Mouse (Mus musculus): ENCODE data around the gene Rhov. TPM values are rescaled to one million over a fixed set of nuclear protein-coding genes. Genes with fewer than 3 reads are reported as not detected.
A peak's percentile ranks its signal among the peaks of the same experiment; 100 is the strongest.

Rhov gene
- polyA plus RNA-seq, 1 experiment from 2014 or later: 2.7 TPM

DNA sequence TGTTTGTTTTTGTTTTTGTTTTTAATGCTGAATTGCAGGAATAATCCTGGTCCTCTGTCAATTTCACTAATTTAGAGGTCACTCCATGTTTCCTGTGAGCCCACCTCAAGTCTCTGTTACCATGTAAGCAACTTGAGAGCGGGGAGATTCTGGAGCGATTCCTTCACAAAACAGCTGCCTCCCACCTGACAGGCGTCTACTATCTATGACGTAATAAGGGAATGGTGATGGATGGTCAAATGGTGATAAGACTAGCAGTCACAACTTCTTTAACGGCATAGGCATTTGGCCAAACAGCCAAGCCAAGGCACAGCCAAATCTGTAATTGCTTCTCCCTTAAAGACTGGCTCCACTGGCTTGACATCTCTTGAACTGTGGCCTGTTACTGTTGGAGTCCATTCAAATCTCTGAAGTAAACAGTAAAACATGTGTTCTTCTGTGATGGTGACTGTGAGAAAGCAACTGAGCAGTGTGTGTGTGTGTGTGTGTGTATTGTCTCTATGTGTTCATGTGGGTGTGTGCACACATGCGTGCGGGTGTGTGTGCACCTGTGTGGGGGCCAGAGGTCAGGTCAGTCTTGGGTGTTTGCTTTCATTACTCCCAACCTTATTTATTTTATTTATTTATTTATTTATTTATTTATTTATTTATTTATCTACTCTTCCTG is 11.0 kb upstream of the Rhov start:
- Histone ChIP-seq H3K4me2 (ENCODE audit: low read depth, severe bottlenecking) (no peak overlapping the region), H3K36me3 (ENCODE audit: control insufficient read depth, insufficient read depth, low read length) (no peaks in the 10 kb centered on the region), H3K27ac (replicated peaks; ENCODE audit: low read depth, low read length) (no peak overlapping the region), H3K9me3 (ENCODE audit: control insufficient read depth, low read length) (no peaks in the 10 kb centered on the region), H3K4me3 (ENCODE audit: low read depth, low read length) (no peak overlapping the region), H3K27me3 (ENCODE audit: control insufficient read depth, insufficient read depth, low read length) (no peaks in the 10 kb centered on the region), H3K9ac (ENCODE audit: low read length) (no peak overlapping the region), H3K4me1 (ENCODE audit: control insufficient read depth, insufficient read depth, low read length) (0 out of 2 replicates have a peak, but pooled peaks cover 2% of the 10 kb centered on the region)
- 79% methylated on average over 7 of the region's 7 CpGs for WGBS
- no peak for ATAC-seq (ENCODE audit: insufficient number of reproducible peaks, low FRiP score, low TSS enrichment, low read depth)
- no peak for DNase-seq (ENCODE audit: low spot score)

DNA sequence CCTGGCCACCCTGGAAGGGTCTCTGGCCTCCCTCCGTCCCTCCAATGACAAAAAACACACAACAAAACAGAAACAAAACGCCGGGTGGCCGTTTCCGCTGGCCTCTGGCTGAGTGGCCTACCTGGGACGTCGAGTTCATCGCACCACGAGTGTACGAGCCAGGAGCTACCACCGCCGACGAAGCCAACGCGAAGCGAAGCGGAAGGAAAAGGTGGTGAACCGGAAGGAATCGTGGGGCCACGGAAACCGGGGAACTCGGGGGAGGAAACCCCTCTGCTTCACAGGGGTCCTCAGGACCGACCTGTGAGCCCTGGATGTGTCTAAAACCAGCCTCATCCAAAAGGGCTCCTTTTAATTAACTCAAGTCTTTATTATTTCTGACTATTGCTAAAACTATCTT is 6.7 kb upstream of the Rhov start:
- H3K4me2 ChIP-seq (ENCODE audit: low read depth, severe bottlenecking): no peak overlapping the region
- DNase-seq (ENCODE audit: low spot score): no peak
- no peaks in the 10 kb centered on the region for H3K4me1 ChIP-seq (ENCODE audit: control insufficient read depth, insufficient read depth, low read length)
- H3K36me3 ChIP-seq (ENCODE audit: control insufficient read depth, insufficient read depth, low read length): no peaks in the 10 kb centered on the region
- no peaks in the 10 kb centered on the region for H3K27me3 ChIP-seq (ENCODE audit: control insufficient read depth, insufficient read depth, low read length)
- no peak for ATAC-seq (ENCODE audit: insufficient number of reproducible peaks, low FRiP score, low TSS enrichment, low read depth)
- no peak overlapping the region for H3K4me3 ChIP-seq (ENCODE audit: low read depth, low read length)
- 91% methylated on average over 23 of the region's 23 CpGs for WGBS
- no peak overlapping the region for H3K27ac ChIP-seq (replicated peaks; ENCODE audit: low read depth, low read length)
- no peak overlapping the region for H3K9ac ChIP-seq (ENCODE audit: low read length)
- H3K9me3 ChIP-seq (ENCODE audit: control insufficient read depth, low read length): no peaks in the 10 kb centered on the region

DNA sequence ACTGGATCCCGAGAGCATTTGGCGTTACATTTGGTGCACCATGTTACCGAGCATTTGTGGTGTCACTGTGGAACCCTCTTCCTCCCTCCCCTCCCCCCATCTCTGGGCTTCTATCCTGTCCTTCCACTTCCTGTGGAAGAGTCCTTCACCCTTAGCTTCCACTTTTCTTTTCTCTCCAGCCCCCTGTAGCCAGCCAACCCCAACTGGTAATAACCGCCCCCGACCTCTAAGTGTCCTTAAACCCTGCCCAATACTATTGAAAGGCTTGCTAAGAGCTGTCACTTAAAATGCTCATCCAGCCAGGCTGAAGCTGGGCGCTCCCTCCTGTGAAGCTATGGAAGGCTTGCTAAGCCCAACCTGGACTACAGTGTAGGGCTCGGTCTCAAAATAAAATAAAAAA is 5.9 kb upstream of the Rhov start:
- ATAC-seq (ENCODE audit: insufficient number of reproducible peaks, low FRiP score, low TSS enrichment, low read depth) (no peak), DNase-seq (ENCODE audit: low spot score) (no peak)
- no peak overlapping the region for H3K4me3 ChIP-seq (ENCODE audit: low read depth, low read length)
- H3K27ac ChIP-seq (replicated peaks; ENCODE audit: low read depth, low read length): no peak overlapping the region
- 79% methylated on average over 7 of the region's 7 CpGs for WGBS
- no peak overlapping the region for H3K4me2 ChIP-seq (ENCODE audit: low read depth, severe bottlenecking)
- no peaks in the 10 kb centered on the region for H3K9me3 ChIP-seq (ENCODE audit: control insufficient read depth, low read length)
- H3K27me3 ChIP-seq (ENCODE audit: control insufficient read depth, insufficient read depth, low read length): no peaks in the 10 kb centered on the region
- no peak overlapping the region for H3K9ac ChIP-seq (ENCODE audit: low read length)
- no peaks in the 10 kb centered on the region for H3K4me1 ChIP-seq (ENCODE audit: control insufficient read depth, insufficient read depth, low read length)
- no peaks in the 10 kb centered on the region for H3K36me3 ChIP-seq (ENCODE audit: control insufficient read depth, insufficient read depth, low read length)

DNA sequence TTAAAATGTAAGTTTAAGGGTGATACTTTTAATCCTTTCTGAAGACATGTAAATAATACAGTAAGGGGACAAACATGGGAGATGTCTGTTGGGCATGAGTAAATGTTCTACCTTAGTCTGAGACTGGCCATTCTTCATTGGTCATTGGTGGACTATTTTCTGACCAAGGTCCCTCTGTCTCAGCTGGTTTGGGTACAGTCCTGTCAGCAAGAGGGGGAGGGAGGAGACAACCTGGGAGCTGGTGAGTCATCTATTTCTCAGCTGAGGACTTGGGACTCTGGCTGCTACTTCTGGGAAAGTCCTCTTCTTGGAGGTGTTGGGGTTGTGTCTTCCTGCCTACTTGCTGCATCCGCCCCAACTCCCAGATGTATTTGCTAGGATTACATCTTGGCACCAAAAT is 3.1 kb upstream of the Rhov start:
- Histone ChIP-seq H3K27ac (replicated peaks; ENCODE audit: low read depth, low read length) (no peak overlapping the region), H3K36me3 (ENCODE audit: control insufficient read depth, insufficient read depth, low read length) (no peaks in the 10 kb centered on the region), H3K4me1 (ENCODE audit: control insufficient read depth, insufficient read depth, low read length) (0 out of 2 replicates have a peak, but pooled peaks cover 3% of the 10 kb centered on the region), H3K4me2 (ENCODE audit: low read depth, severe bottlenecking) (no peak overlapping the region), H3K27me3 (ENCODE audit: control insufficient read depth, insufficient read depth, low read length) (peaks cover 5% of the 10 kb centered on the region; the same call in 1 of the 2 replicates), H3K9ac (ENCODE audit: low read length) (no peak overlapping the region), H3K4me3 (ENCODE audit: low read depth, low read length) (no peak overlapping the region), H3K9me3 (ENCODE audit: control insufficient read depth, low read length) (no peaks in the 10 kb centered on the region)
- ATAC-seq (ENCODE audit: insufficient number of reproducible peaks, low FRiP score, low TSS enrichment, low read depth) (no peak), DNase-seq (ENCODE audit: low spot score) (no peak)
- 73% methylated on average over 1 of the region's 1 CpGs for WGBS

DNA sequence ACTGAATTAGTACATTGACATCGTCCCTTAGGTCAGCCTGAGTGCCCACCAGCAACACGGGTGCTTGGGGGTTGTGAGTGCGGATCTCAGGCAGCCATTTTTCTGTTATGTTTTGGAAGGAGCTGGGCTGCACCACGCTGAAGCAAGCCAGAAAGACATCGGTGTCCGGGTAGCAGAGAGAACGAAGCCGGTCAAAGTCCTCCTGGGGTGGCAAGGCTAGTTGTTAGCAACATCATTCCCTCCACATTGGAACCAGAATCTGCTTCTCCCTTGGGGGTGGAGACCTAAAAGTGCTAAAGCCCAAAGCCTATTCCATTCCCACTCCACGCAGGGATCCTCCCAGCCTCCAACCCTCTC is 808 bp downstream of the Rhov start:
- Histone ChIP-seq H3K4me3 (ENCODE audit: low read depth, low read length) (peak overlapping the region; percentile 60; the same call in 1 of the 2 replicates), H3K27me3 (ENCODE audit: control insufficient read depth, insufficient read depth, low read length) (peaks cover 5% of the 10 kb centered on the region; the same call in 1 of the 2 replicates), H3K36me3 (ENCODE audit: control insufficient read depth, insufficient read depth, low read length) (no peaks in the 10 kb centered on the region), H3K4me1 (ENCODE audit: control insufficient read depth, insufficient read depth, low read length) (0 out of 2 replicates have a peak, but pooled peaks cover 3% of the 10 kb centered on the region), H3K9ac (ENCODE audit: low read length) (no peak overlapping the region), H3K9me3 (ENCODE audit: control insufficient read depth, low read length) (no peaks in the 10 kb centered on the region), H3K4me2 (ENCODE audit: low read depth, severe bottlenecking) (peak overlapping the region; percentile 97), H3K27ac (replicated peaks; ENCODE audit: low read depth, low read length) (no peak overlapping the region)
- ATAC-seq (ENCODE audit: insufficient number of reproducible peaks, low FRiP score, low TSS enrichment, low read depth): no peak
- WGBS: 49% methylated on average over 9 of the region's 9 CpGs
- DNase-seq (ENCODE audit: low spot score): no peak

DNA sequence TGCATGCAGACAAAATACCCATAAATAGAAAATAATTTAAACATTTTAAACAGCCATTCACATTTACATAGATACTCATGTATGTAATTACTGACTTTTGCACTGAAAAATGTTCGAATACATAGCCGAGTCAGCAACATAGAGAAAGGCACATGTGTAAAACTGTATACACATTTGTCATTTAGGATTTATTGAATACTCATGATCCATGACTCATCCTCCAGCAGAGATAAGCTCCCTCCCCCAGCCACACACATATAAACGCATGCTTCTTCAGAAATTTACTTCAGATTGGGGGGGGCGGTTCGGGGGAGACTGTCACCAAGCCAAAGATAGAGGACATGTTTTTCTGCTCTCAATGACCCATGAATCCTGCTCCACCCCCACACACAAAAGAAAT is 7.3 kb downstream of the Rhov start:
- DNase-seq (ENCODE audit: low spot score) (no peak), ATAC-seq (ENCODE audit: insufficient number of reproducible peaks, low FRiP score, low TSS enrichment, low read depth) (no peak)
- Histone ChIP-seq H3K4me2 (ENCODE audit: low read depth, severe bottlenecking) (no peak overlapping the region), H3K4me3 (ENCODE audit: low read depth, low read length) (no peak overlapping the region), H3K9ac (ENCODE audit: low read length) (no peak overlapping the region), H3K27ac (replicated peaks; ENCODE audit: low read depth, low read length) (no peak overlapping the region), H3K27me3 (ENCODE audit: control insufficient read depth, insufficient read depth, low read length) (no peaks in the 10 kb centered on the region), H3K36me3 (ENCODE audit: control insufficient read depth, insufficient read depth, low read length) (no peaks in the 10 kb centered on the region), H3K4me1 (ENCODE audit: control insufficient read depth, insufficient read depth, low read length) (peaks cover 6% of the 10 kb centered on the region), H3K9me3 (ENCODE audit: control insufficient read depth, low read length) (no peaks in the 10 kb centered on the region)
- WGBS: 84% methylated on average over 5 of the region's 5 CpGs

DNA sequence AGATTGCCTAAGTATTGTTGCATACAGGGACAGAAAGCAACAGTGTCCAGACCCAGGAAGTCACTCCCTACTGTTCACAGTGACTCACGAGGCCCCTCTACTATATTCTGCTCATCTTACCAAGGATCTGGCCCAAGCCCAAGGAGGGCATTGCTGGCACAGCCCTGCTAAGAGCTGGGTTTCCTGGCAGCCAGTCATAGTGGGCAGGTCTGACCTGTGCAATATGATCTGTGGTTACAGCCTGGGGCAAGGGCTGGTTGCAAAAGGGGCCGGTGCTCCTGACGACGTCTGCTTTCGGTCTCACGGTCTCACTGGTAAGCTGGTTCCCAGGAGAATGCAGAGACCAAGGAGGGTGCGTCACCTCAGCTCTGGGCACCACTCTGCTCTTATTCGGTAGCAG is 8.1 kb downstream of the Rhov start:
- Histone ChIP-seq H3K4me2 (ENCODE audit: low read depth, severe bottlenecking) (no peak overlapping the region), H3K36me3 (ENCODE audit: control insufficient read depth, insufficient read depth, low read length) (no peaks in the 10 kb centered on the region), H3K4me3 (ENCODE audit: low read depth, low read length) (no peak overlapping the region), H3K9ac (ENCODE audit: low read length) (0 out of 2 replicates have a peak overlapping the region, but pooled peaks have one; percentile 34), H3K27me3 (ENCODE audit: control insufficient read depth, insufficient read depth, low read length) (no peaks in the 10 kb centered on the region), H3K4me1 (ENCODE audit: control insufficient read depth, insufficient read depth, low read length) (peaks cover 6% of the 10 kb centered on the region), H3K27ac (replicated peaks; ENCODE audit: low read depth, low read length) (0 out of 2 replicates have a peak overlapping the region, but pooled peaks have one; percentile 18), H3K9me3 (ENCODE audit: control insufficient read depth, low read length) (no peaks in the 10 kb centered on the region)
- ATAC-seq (ENCODE audit: insufficient number of reproducible peaks, low FRiP score, low TSS enrichment, low read depth): no peak
- no peak for DNase-seq (ENCODE audit: low spot score)
- WGBS: 23% methylated on average over 8 of the region's 8 CpGs

DNA sequence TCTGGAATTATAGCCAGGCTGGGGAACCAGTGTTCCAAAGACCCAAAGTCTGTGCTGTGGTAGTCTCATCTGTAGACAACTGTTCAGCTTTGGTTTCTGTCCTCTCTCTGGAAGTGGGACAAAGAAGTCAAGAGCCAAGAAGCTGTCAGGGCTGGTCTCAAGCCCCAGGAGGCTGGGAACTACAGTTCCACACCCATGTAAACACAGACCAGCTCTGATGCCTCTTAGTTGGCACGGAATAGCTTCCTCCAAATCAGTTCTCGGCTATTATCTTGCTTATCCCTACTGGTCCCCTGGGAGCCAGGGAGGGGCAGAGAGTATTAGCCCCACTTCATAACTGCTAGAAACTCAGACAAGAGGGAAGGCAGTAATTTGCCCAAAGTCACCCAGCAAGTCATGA is 9.7 kb downstream of the Rhov start:
- no peak for ATAC-seq (ENCODE audit: insufficient number of reproducible peaks, low FRiP score, low TSS enrichment, low read depth)
- H3K4me1 ChIP-seq (ENCODE audit: control insufficient read depth, insufficient read depth, low read length): peaks cover 6% of the 10 kb centered on the region
- 73% methylated on average over 2 of the region's 2 CpGs for WGBS
- H3K9me3 ChIP-seq (ENCODE audit: control insufficient read depth, low read length): no peaks in the 10 kb centered on the region
- no peak overlapping the region for H3K4me2 ChIP-seq (ENCODE audit: low read depth, severe bottlenecking)
- H3K36me3 ChIP-seq (ENCODE audit: control insufficient read depth, insufficient read depth, low read length): no peaks in the 10 kb centered on the region
- no peak overlapping the region for H3K4me3 ChIP-seq (ENCODE audit: low read depth, low read length)
- no peak overlapping the region for H3K9ac ChIP-seq (ENCODE audit: low read length)
- no peak for DNase-seq (ENCODE audit: low spot score)
- H3K27me3 ChIP-seq (ENCODE audit: control insufficient read depth, insufficient read depth, low read length): no peaks in the 10 kb centered on the region
- no peak overlapping the region for H3K27ac ChIP-seq (replicated peaks; ENCODE audit: low read depth, low read length)

DNA sequence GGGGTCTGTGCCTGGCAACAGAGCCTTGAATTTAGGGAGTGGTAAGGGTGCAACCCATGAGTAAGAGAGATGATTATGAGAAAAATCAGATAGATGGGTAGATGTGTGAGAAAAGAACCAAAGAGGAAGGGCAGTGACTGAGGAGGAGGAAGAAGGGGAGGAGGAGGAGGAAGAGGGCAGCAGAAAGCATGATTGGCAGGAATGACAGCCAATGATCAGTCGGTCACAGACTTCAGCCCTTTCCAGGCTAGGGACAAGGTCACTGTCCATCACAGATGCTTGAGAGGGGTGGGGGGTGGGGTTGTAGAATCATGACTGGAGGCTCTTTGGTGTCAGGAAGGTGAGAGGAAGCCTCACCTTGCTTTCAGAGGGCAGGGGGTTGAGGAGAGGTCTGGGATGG is 10.6 kb downstream of the Rhov start:
- WGBS: 72% methylated on average over 1 of the region's 1 CpGs
- ATAC-seq (ENCODE audit: insufficient number of reproducible peaks, low FRiP score, low TSS enrichment, low read depth): no peak
- H3K9me3 ChIP-seq (ENCODE audit: control insufficient read depth, low read length): no peaks in the 10 kb centered on the region
- no peak overlapping the region for H3K9ac ChIP-seq (ENCODE audit: low read length)
- H3K27ac ChIP-seq (replicated peaks; ENCODE audit: low read depth, low read length): no peak overlapping the region
- no peak for DNase-seq (ENCODE audit: low spot score)
- H3K27me3 ChIP-seq (ENCODE audit: control insufficient read depth, insufficient read depth, low read length): 0 out of 2 replicates have a peak, but pooled peaks cover under 1% of the 10 kb centered on the region
- no peak overlapping the region for H3K4me3 ChIP-seq (ENCODE audit: low read depth, low read length)
- H3K4me1 ChIP-seq (ENCODE audit: control insufficient read depth, insufficient read depth, low read length): peaks cover 6% of the 10 kb centered on the region
- no peaks in the 10 kb centered on the region for H3K36me3 ChIP-seq (ENCODE audit: control insufficient read depth, insufficient read depth, low read length)
- no peak overlapping the region for H3K4me2 ChIP-seq (ENCODE audit: low read depth, severe bottlenecking)

All from limb, embryonic 11.5 days (tissue).